Mouse (Mus musculus) intestine, embryonic 16.5 days (tissue): ENCODE results near the gene Dnajc30. TPM values are rescaled to one million over a fixed set of nuclear protein-coding genes. Genes with fewer than 3 reads are reported as not detected.

Experiments used
- ATAC-seq: fragments of 200-750 bp; cut with Nextera tagmentation; 2 replicates; pipeline ENCODE4 v1.8.0; 2017; ENCODE audit warnings: moderate TSS enrichment, moderate library complexity
- H3K27ac ChIP-seq: fragments of 300-500 bp; sonication (generic); 2 replicates; pipeline ENCODE4 v1.5.1; 2014; ENCODE audit warnings: mild to moderate bottlenecking, low read length
- H3K27me3 ChIP-seq: fragments of 300-500 bp; sonication (generic); replicated peaks from 2 replicates; pipeline ENCODE4 v1.6.1; 2014; ENCODE audit warnings: low read length, control low read depth, mixed read lengths; ENCODE audit not compliant: control insufficient read depth, insufficient read depth
- H3K36me3 ChIP-seq: fragments of 300-500 bp; sonication (generic); 2 replicates; pipeline ENCODE4 v1.6.1; 2014; ENCODE audit warnings: low read length, control low read depth; ENCODE audit not compliant: control insufficient read depth, insufficient read depth
- H3K4me1 ChIP-seq: fragments of 300-500 bp; sonication (generic); 2 replicates; pipeline ENCODE4 v1.6.1; 2014; ENCODE audit warnings: low read length, control low read depth, mixed read lengths; ENCODE audit not compliant: control insufficient read depth, insufficient read depth
- H3K4me2 ChIP-seq: fragments of 300-500 bp; sonication (generic); 2 replicates; pipeline ENCODE4 v1.6.1; 2014; ENCODE audit warnings: low read depth, low read length, control low read depth
- H3K4me3 ChIP-seq: fragments of 300-500 bp; sonication (generic); 2 replicates; pipeline ENCODE4 v1.5.1; 2014; ENCODE audit warnings: mild to moderate bottlenecking, low read length
- H3K9ac ChIP-seq: fragments of 300-500 bp; sonication (generic); 2 replicates; pipeline ENCODE4 v1.6.1; 2014; ENCODE audit warnings: low read depth, low read length
- H3K9me3 ChIP-seq: fragments of 300-500 bp; sonication (generic); 2 replicates; pipeline ENCODE4 v1.6.1; 2016; ENCODE audit warnings: low read length, control low read depth; ENCODE audit not compliant: control insufficient read depth
- whole genome bisulfite sequencing: fragments of 180-500 bp; shearing (Covaris S2); extraction: QIAGEN DNeasy Blood & Tissue Kit; methylation state at CpG from one replicate; pipeline ENCODE4 v1.1.7; 2014; 5-methylcytosine and 5-hydroxymethylcytosine counted together
- polyA plus RNA-seq: library from polyadenylated mRNA; unstranded; fragments of >200 nt; fragmentation: Nextera tagmentation; extraction: Ambion mirVana; gene quantifications from 2 replicates; pipeline ENCODE4 v1.2.1, GENCODE M21; 2015

Dnajc30 gene
- polyA plus RNA-seq: 33.9 and 39.2 TPM in 2 replicates

DNA sequence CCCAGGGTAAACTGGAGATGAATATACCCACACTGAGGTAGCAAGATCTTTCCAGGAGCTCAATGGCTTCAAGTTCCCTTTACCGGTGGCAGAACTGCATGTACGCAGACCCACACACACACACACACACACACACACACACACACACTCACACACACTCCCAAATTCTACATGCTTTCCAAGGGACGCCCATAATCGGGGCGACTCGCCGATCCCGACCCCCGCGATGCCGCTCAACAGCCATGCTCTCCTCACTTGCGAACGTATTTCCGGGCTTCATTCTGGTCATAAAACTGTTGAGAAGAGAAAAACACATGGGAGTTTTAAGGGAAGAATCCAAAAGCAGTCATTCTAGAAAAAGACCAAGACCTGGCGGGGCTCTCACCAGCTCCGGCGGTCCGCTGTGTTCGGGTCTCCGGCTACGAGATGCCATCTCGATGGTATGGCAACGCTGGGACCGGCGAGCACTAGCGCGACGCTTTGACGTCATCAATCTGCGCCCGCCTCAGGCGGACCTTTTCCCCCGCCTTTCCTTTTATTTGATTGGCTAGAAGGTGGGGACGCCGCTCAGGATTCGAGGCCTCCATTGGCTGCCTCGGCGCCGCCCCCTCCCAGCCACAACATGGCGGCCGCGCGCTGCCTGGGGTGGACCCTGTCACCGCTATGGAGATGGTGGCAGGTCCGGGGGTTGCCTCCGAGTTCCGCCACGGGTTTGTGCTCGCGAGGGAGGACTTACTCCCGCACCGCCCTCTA is at the start of gene Dnajc30:
Gene Dnajc30 (plus strand): TSS at position 574 of the 753 bp plus-strand sequence.
- Histone ChIP-seq H3K27ac (peak within 1 kb of the TSS; percentile 73), H3K4me1 (peaks cover 10% of the 10 kb centered on the region; the same call in 1 of the 2 replicates), H3K4me3 (peak within 1 kb of the TSS; percentile 93), H3K4me2 (peak within 1 kb of the TSS; percentile 87), H3K9me3 (no peaks in the 10 kb centered on the region; the same call in 1 of the 2 replicates), H3K36me3 (peaks cover 8% of the 10 kb centered on the region), H3K9ac (peak within 1 kb of the TSS; percentile 91), H3K27me3 (no peaks in the 10 kb centered on the region)
- peak; percentile 98 for ATAC-seq
- 0% methylated on average over 52 of the region's 52 CpGs for whole genome bisulfite sequencing

DNA sequence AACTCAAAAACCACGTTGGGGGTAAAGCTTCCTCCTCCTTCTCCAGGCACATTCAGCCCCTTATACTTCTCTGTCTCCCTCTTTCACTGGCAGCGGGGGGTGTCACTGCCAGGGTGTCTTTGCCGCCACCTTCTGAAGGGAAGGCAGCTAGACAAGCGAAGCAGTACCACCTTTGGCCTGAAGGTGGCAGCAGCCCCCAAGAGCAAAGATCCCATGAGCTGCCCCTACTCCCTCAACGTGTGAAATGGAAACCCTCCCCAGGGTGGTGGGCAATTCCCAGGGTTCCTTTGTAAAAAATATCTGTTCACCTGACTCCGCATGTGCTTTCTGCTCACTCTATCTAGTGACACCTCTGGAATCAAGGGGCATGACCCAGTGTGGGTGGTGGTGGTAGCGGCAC is 48.5 kb upstream of the Dnajc30 start:
- H3K27me3 ChIP-seq: no peaks in the 10 kb centered on the region
- no peaks in the 10 kb centered on the region for H3K9me3 ChIP-seq
- 14% methylated on average over 7 of the region's 7 CpGs for whole genome bisulfite sequencing
- H3K36me3 ChIP-seq: peaks cover 3% of the 10 kb centered on the region; the same call in 1 of the 2 replicates
- no peak overlapping the region for H3K4me3 ChIP-seq
- H3K4me1 ChIP-seq: peaks cover 22% of the 10 kb centered on the region
- no peak overlapping the region for H3K9ac ChIP-seq
- H3K27ac ChIP-seq: no peak overlapping the region
- no peak for ATAC-seq
- no peak overlapping the region for H3K4me2 ChIP-seq

DNA sequence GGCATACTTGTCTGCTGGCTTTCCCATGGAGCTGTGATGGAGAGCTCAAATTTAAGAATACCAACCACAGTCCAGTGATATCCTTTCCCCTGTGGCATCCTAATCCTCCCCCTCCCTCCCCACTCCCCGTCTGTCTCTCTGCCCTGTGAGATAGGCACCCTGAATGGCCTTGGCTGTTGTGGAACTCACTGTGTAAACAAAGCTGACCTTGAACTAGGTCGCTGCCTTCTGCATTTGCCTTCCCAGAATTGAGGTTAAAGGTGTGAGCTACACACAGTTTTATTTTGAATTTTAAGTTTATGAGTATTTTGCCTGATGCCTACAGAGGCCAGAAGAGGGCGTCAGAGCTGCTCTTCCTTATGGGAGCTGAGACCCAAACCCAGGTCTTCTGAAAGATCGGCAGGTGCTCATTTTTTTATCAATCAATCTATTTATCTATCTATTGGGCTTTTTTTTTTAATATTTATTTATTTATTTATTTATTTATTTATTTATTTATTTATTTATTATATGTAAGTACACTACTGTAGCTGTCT is 47.7 kb upstream of the Dnajc30 start:
- H3K4me2 ChIP-seq: no peak overlapping the region
- H3K36me3 ChIP-seq: peaks cover 2% of the 10 kb centered on the region; the same call in 1 of the 2 replicates
- H3K27ac ChIP-seq: no peak overlapping the region
- peaks cover 16% of the 10 kb centered on the region for H3K4me1 ChIP-seq
- no peak for ATAC-seq
- 40% methylated on average over 4 of the region's 4 CpGs for WGBS
- H3K9me3 ChIP-seq: no peaks in the 10 kb centered on the region
- no peak overlapping the region for H3K4me3 ChIP-seq
- H3K27me3 ChIP-seq: no peaks in the 10 kb centered on the region
- no peak overlapping the region for H3K9ac ChIP-seq

DNA sequence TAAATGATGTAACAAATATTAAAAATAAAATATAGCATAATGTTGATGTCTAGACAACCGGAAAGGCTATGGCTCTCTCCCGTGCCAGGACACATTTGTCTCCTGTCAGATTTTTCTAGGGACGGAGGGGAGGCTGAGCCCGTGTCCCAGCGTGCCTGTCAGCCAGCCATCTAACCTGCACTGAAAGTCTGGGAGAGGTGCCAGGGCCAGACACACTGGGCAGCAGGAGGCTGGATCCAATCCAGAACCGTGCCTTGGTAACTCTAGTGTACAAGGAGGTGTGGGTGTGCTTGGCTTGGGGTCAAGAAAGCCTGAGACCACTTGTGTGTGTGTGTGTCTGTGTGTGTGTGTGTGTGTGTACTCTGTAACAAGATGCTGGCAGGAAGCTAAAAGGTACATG is 42.2 kb upstream of the Dnajc30 start:
- H3K4me1 ChIP-seq: peaks cover 25% of the 10 kb centered on the region
- no peaks in the 10 kb centered on the region for H3K27me3 ChIP-seq
- no peaks in the 10 kb centered on the region for H3K36me3 ChIP-seq
- WGBS: 66% methylated on average over 6 of the region's 6 CpGs
- no peak overlapping the region for H3K9ac ChIP-seq
- no peak overlapping the region for H3K4me2 ChIP-seq
- no peaks in the 10 kb centered on the region for H3K9me3 ChIP-seq
- H3K4me3 ChIP-seq: no peak overlapping the region
- no peak for ATAC-seq
- no peak overlapping the region for H3K27ac ChIP-seq

DNA sequence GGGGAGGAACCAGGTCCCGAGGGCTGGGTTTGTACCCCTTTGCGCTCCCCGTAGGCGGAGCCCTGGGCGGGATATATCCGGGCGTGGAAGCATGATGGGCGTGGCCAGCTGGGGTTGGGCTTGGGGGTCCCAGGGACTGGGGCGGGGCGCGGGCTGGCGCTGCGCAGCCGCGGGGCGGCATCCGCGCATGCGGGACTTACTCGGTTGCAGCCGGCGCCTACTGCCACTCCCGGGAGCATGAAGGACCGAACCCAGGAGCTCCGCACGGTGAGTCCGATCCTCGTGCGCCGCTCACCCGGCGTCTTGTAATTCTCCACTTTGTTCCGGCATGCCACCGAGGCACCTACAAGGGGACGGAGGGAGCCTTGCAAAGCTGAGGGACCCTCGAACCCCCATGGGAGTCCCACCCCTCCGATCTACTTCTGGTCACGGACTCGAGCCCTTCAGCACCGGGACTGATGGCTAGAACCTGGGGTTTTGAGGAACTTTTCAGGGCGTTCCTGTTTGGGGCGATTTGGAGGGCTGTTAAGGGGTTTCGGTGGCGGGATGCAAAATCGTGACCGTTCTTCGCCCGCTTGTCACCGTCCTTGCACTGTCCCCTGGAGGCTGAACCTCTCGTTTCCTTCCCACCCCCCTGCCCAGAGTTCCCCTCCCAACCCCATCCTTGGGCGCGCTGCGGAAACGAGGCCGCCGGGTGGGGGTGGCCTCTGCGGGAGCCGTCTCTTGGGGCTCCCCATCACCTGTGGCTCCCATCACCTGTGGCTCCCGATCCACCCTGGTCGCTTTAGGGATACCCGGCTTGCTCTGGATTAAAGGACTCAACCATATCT is 40.4 kb upstream of the Dnajc30 start, which contains the start of gene Stx1a:
Gene Stx1a (plus strand): TSS at position 139 of the 830 bp plus-strand sequence.
- H3K27ac ChIP-seq: peak within 1 kb of the TSS; percentile 33; the same call in 1 of the 2 replicates
- WGBS: under 1% methylated on average over 61 of the region's 61 CpGs
- ATAC-seq: peak; percentile 91

DNA sequence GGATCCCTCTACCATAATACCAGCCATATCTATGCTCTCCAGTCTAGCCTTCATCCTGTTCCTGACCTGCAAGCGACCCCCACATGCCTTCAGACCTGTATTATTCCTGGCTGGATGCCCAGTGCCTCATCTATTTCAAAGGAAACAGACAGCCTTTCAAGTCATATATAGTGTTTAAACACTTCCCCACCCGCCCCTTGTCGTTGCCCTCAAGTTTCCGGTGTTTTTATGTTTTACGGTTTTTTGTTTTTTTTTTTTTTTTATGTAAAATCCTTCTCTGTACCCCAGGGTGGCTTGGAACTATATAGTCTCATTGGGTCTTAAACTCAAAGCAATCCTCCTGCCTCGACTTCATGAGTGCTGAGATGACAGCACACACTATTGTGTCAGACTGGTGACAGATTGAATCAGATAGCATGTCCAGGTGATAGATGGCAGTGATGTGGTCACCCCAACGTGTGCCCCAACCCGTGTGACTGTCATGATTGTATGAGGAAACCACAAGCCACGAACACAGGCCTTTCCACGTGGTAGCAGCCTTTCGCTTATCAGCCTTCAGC is 39.3 kb upstream of the Dnajc30 start:
- Histone ChIP-seq H3K9ac (peak overlapping the region; percentile 78; the same call in 1 of the 2 replicates), H3K4me2 (peak overlapping the region; percentile 95), H3K36me3 (no peaks in the 10 kb centered on the region), H3K27me3 (no peaks in the 10 kb centered on the region), H3K27ac (no peak overlapping the region), H3K4me3 (peak overlapping the region; percentile 72), H3K9me3 (no peaks in the 10 kb centered on the region), H3K4me1 (peaks cover 39% of the 10 kb centered on the region)
- 42% methylated on average over 11 of the region's 11 CpGs for WGBS
- no peak for ATAC-seq

More for the DNA sequence above, 40.4 kb upstream of the Dnajc30 start, which contains the start of gene Stx1a:
- H3K4me1 ChIP-seq: peaks cover 28% of the 10 kb centered on the region
- H3K36me3 ChIP-seq: no peaks in the 10 kb centered on the region
- H3K4me3 ChIP-seq: peak within 1 kb of the TSS; percentile 72
- H3K9ac ChIP-seq: peak within 1 kb of the TSS; percentile 78
- no peaks in the 10 kb centered on the region for H3K27me3 ChIP-seq
- H3K9me3 ChIP-seq: no peaks in the 10 kb centered on the region
- peak within 1 kb of the TSS; percentile 95 for H3K4me2 ChIP-seq

DNA sequence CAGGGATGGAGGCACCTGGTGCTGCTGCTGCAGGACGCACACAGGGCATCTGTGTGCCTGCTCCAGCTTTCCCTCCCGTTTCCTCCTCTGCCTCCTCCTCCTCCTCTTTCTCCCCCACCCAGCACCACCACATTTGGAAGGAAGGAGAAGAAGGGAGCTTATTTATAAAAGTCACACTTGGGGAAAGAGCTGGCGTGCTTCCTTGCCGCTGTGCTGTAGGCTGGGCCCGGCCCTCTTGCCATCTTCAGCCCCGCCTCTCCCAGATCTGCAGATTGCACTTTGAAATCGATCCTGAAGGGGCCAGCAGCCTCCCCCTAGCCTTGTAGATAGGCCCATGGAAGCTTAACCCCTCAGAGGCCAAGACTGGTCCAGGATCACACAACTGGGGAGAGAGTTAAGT is 38.1 kb upstream of the Dnajc30 start:
- Histone ChIP-seq H3K27me3 (no peaks in the 10 kb centered on the region), H3K4me3 (no peak overlapping the region), H3K36me3 (no peaks in the 10 kb centered on the region), H3K4me1 (peaks cover 39% of the 10 kb centered on the region), H3K4me2 (peak overlapping the region; percentile 38), H3K9ac (peak overlapping the region; percentile 48), H3K9me3 (no peaks in the 10 kb centered on the region), H3K27ac (no peak overlapping the region)
- no peak for ATAC-seq
- WGBS: 6% methylated on average over 7 of the region's 7 CpGs

DNA sequence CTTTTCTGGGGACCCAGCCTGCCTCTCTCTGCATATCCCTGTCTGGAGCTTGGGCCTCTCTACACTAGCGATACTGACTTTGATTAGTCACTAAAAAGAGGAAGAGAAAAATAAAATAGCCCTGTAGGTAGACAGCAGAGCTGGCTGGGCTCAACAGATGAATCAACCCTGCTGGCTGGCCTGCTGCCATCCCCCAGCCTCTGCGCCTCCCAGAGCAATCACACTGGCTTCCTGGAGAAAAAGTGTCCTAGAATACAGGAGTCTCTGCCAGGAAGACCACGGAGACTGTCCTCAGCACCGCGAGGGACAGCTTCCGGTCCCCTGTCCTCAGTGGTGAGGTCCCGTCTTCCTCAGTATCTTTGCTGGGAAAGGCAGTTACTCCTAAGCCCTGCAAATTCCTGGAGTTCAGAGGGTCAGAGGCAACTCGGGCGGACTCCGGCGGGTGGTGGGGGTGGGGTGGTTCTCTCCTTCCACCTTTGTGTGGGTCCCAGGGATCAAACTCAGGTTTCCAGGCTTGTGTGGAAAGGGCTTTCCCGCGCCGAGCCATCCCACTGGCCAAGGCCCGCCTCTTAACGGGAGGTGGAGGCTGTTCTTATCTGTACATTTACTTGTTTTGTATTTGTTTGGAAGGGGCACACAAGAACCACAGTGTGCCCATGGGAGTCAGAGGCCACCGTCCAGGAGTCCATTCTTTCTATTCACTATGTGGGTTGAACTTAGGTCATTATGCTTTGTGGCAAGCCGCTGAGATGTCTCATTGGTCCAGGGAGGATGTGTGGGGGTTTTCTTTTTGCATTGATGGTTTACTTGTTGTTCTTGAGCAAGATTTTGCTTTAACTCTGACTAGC is 34.8 kb upstream of the Dnajc30 start:
- peak; percentile 45 for ATAC-seq
- WGBS: 44% methylated on average over 18 of the region's 18 CpGs
- Histone ChIP-seq H3K36me3 (no peaks in the 10 kb centered on the region), H3K4me1 (peaks cover 34% of the 10 kb centered on the region), H3K27ac (peak overlapping the region; percentile 25; the same call in 1 of the 2 replicates), H3K9me3 (no peaks in the 10 kb centered on the region; the same call in 1 of the 2 replicates), H3K27me3 (no peaks in the 10 kb centered on the region), H3K4me2 (peak overlapping the region; percentile 39), H3K9ac (peak overlapping the region; percentile 6), H3K4me3 (peak overlapping the region; percentile 19; the same call in 1 of the 2 replicates)
